Mouse (Mus musculus) embryonic fibroblast, embryonic 13.5 days (primary cell): Measurements from ENCODE around the gene Coa6.

Experiments
- CTCF ChIP-seq: IDR thresholded peaks from 2 replicates; pipeline ENCODE4 v1.5.1; 2011; ENCODE audit warnings: mild to moderate bottlenecking, control low read depth, low read length, moderate library complexity, borderline replicate concordance; ENCODE audit not compliant: insufficient read depth
- POLR2A ChIP-seq: IDR thresholded peaks from 2 replicates; pipeline ENCODE4 v1.6.1; 2011; ENCODE audit warnings: low read depth, mild to moderate bottlenecking, control low read depth, low read length, moderate library complexity

- TF ChIP-seq CTCF: no peak
- no peak for TF ChIP-seq POLR2A
Measured at GRCm38 (mm10) chr8:126429635-126430034, 7.3 kb downstream of the Coa6 start.
